Mouse (Mus musculus): Measurements from ENCODE around the gene Apol9b. TPM values are rescaled to one million over a fixed set of nuclear protein-coding genes. Genes with fewer than 3 reads are reported as not detected.
"Not testable (repeated sequence)": the region's sequence is repeated elsewhere in the genome, so short reads cannot be mapped to it uniquely, and the experiment has no call there.

Apol9b gene
- 0.16 TPM in 1 of 2 replicates, not detected in the other for polyA plus RNA-seq (2014; fragmentation: Nextera tagmentation; extraction: Ambion mirVana)

DNA sequence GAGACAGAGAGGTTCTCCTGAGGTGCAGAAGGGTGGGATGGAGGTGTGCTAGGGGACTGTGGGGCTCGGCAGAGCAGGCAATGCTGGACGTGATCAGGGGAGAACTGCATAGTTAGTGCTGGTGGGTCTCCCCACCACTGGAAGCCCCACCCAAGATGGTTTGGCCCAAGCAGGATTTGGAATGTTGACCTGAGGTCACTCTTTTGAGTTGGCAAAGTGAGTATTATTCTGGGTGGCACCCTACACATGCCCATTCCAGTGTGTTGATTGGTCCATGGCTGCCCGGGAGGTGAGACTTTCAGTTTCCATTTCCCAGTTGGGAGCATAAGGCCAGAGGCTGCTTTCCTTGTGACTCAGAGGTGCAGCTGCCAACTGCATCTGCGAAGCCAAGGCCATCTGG, at the start of gene Apol9b:
TSS of gene Apol9b (plus strand) at position 301 of the 400 bp plus-strand sequence.
- 100% methylated on average over 1 of the region's 4 CpGs for WGBS
- not testable (repeated sequence) for H3K36me3 ChIP-seq (ENCODE audit: control insufficient read depth, insufficient read depth, low read length); ATAC-seq (ENCODE audit: low read depth); H3K4me2 ChIP-seq (ENCODE audit: low read depth, low read length); H3K9me3 ChIP-seq (ENCODE audit: control insufficient read depth, low read length); H3K27me3 ChIP-seq (ENCODE audit: control insufficient read depth, insufficient read depth, low read length); H3K9ac ChIP-seq (replicated peaks; ENCODE audit: low read depth, low read length); H3K4me1 ChIP-seq (ENCODE audit: control insufficient read depth, insufficient read depth, low read length); H3K4me3 ChIP-seq (ENCODE audit: low read depth, low read length); H3K27ac ChIP-seq (ENCODE audit: low read depth, low read length)

DNA sequence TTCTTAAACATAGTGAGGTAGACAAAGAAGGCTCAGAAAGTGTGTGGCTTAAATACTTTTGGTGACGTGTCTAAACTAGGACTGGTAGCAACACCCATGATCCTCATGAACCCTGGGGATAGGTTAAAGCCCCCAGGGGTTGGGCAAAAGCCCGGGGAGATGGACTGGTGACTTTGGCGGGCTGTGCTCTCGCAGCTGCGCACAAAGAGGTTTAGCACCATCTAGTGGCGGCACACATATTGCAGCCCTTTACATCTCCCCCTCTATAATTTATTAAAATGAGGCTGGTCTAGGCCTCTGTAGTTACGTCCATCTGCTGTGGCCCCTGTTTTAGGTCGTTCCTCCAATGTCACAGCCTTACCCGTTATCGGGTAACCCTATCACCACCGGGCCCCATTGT, 44.9 kb upstream of the Apol9b start:
- WGBS = 12% methylated on average over 7 of the region's 11 CpGs
- not testable (repeated sequence) for H3K4me1 ChIP-seq (ENCODE audit: control insufficient read depth, insufficient read depth, low read length); H3K4me3 ChIP-seq (ENCODE audit: low read depth, low read length); H3K9me3 ChIP-seq (ENCODE audit: control insufficient read depth, low read length); H3K9ac ChIP-seq (replicated peaks; ENCODE audit: low read depth, low read length); H3K27me3 ChIP-seq (ENCODE audit: control insufficient read depth, insufficient read depth, low read length); ATAC-seq (ENCODE audit: low read depth); H3K4me2 ChIP-seq (ENCODE audit: low read depth, low read length); H3K27ac ChIP-seq (ENCODE audit: low read depth, low read length); H3K36me3 ChIP-seq (ENCODE audit: control insufficient read depth, insufficient read depth, low read length)

DNA sequence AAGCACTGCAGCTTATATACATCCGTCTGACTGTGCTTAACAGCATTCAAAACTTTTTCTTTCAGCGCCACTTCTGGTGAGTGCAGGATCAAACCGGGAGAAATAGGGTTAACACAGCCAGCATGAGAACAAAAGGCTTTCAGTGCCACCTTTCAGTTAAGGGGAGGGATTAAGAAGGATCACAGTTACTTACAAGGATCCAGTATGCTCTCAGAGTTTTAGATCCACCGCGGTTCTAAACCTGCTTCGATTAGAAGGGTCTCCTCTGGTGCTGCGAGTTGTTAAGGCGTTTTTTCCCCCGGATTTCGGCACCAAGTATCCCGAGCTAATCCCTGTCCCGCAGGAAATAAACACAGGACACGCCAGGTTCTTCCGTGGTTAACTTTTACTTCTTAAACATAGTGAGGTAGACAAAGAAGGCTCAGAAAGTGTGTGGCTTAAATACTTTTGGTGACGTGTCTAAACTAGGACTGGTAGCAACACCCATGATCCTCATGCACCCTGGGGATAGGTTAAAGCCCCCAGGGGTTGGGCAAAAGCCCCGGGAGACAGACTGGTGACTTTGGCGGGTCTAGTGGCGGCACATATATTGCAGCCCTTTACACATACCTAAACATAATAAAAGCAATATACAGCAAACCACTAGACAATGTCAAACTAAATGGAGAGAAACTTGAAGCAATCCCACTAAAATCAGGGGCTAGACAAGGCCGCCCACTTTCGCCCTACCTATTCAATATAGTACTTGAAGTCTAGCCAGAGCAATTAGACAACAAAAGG, 37.1 kb upstream of the Apol9b start:
- not testable (repeated sequence) for H3K27ac ChIP-seq (ENCODE audit: low read depth, low read length); H3K9me3 ChIP-seq (ENCODE audit: control insufficient read depth, low read length); H3K9ac ChIP-seq (replicated peaks; ENCODE audit: low read depth, low read length); ATAC-seq (ENCODE audit: low read depth); H3K27me3 ChIP-seq (ENCODE audit: control insufficient read depth, insufficient read depth, low read length); H3K36me3 ChIP-seq (ENCODE audit: control insufficient read depth, insufficient read depth, low read length); H3K4me1 ChIP-seq (ENCODE audit: control insufficient read depth, insufficient read depth, low read length)
- H3K4me3 ChIP-seq (ENCODE audit: low read depth, low read length) = peak overlapping the region; percentile 10; the same call in 1 of the 2 replicates
- H3K4me2 ChIP-seq (ENCODE audit: low read depth, low read length) = peak overlapping the region; percentile 39
- WGBS = 7% methylated on average over 19 of the region's 20 CpGs

DNA sequence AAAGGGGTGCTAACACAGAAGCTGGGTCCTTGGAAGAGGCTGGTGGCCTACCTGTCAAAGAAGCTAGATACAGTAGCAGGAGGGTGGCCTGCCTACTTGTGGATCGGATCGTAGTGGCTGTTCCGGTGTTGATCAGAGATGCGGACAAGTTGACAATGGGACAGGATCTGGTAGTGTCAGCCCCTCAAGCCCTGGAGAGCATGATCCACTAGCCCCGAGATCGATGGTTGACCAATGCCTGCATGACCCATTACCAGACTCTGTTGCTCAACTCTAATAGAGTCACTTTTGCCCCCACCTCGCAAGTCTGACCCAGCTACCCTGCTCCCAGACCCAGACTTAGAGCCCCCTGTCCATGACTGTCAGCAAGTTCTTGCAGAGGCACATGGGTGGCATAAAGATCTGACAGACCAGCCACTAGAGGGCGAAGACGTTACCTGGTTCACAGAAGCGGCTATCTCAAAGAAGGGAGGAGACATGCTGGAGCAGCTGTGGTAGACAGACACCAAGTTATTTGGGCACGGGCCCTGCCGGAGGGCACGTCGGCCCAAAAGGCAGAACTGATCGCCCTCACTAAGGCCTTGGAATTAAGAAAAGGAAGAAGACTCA, 34.0 kb upstream of the Apol9b start:
- H3K4me3 ChIP-seq (ENCODE audit: low read depth, low read length); H3K4me2 ChIP-seq (ENCODE audit: low read depth, low read length); H3K27ac ChIP-seq (ENCODE audit: low read depth, low read length); ATAC-seq (ENCODE audit: low read depth); H3K9me3 ChIP-seq (ENCODE audit: control insufficient read depth, low read length); H3K4me1 ChIP-seq (ENCODE audit: control insufficient read depth, insufficient read depth, low read length); H3K27me3 ChIP-seq (ENCODE audit: control insufficient read depth, insufficient read depth, low read length); H3K36me3 ChIP-seq (ENCODE audit: control insufficient read depth, insufficient read depth, low read length); H3K9ac ChIP-seq (replicated peaks; ENCODE audit: low read depth, low read length): not testable (repeated sequence)
- 51% methylated on average over 12 of the region's 15 CpGs for WGBS

DNA sequence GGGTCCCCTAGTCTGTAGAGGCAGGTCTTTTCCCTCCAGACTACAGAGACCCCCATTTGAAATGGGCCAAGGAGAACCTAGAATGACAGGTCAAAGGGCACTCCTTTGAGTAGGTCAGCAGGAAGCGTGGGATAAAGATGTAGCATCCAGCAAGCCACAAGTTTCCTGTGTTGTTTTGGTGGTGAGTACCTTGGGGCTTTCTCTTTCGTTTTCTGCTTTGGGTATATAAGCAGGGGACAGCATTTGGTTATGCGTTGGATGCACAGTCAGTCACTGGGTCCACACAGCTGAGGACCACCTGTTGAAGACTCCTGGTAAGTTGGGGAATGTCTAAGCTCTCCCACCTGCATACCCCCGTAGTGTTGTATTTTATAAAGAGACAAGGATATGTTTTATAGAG, 30.2 kb upstream of the Apol9b start, which contains the start of gene Apol7e:
TSS of gene Apol7e (plus strand) at position 202 of the 400 bp plus-strand sequence.
- whole genome bisulfite sequencing = 83% methylated on average over 4 of the region's 4 CpGs
- not testable (repeated sequence) for H3K4me1 ChIP-seq (ENCODE audit: control insufficient read depth, insufficient read depth, low read length); H3K36me3 ChIP-seq (ENCODE audit: control insufficient read depth, insufficient read depth, low read length); H3K9me3 ChIP-seq (ENCODE audit: control insufficient read depth, low read length); H3K27me3 ChIP-seq (ENCODE audit: control insufficient read depth, insufficient read depth, low read length); ATAC-seq (ENCODE audit: low read depth); H3K27ac ChIP-seq (ENCODE audit: low read depth, low read length); H3K9ac ChIP-seq (replicated peaks; ENCODE audit: low read depth, low read length); H3K4me2 ChIP-seq (ENCODE audit: low read depth, low read length); H3K4me3 ChIP-seq (ENCODE audit: low read depth, low read length)

DNA sequence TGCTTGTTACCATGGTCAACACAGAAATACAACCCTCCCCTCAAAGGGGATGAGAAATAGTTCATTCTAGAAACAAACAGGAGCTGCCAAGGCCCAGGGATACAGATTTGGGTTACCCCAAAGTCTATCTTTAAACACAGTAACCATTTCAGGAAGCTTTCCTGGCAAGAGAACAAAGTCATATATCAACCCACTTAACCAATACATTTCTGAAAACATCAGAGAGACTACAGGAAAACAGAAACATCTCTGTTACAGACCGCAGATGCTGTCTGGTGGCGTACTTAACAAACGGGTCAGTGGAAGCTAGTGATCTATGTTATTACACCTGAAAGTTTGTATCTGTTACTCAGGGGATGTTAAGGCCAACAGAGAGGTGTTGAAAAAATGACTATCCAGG, 23.5 kb upstream of the Apol9b start:
- H3K4me1 ChIP-seq (ENCODE audit: control insufficient read depth, insufficient read depth, low read length); H3K4me2 ChIP-seq (ENCODE audit: low read depth, low read length); H3K27me3 ChIP-seq (ENCODE audit: control insufficient read depth, insufficient read depth, low read length); ATAC-seq (ENCODE audit: low read depth); H3K9ac ChIP-seq (replicated peaks; ENCODE audit: low read depth, low read length); H3K4me3 ChIP-seq (ENCODE audit: low read depth, low read length); H3K36me3 ChIP-seq (ENCODE audit: control insufficient read depth, insufficient read depth, low read length); H3K9me3 ChIP-seq (ENCODE audit: control insufficient read depth, low read length); H3K27ac ChIP-seq (ENCODE audit: low read depth, low read length): not testable (repeated sequence)
- 92% methylated on average over 3 of the region's 3 CpGs for WGBS

DNA sequence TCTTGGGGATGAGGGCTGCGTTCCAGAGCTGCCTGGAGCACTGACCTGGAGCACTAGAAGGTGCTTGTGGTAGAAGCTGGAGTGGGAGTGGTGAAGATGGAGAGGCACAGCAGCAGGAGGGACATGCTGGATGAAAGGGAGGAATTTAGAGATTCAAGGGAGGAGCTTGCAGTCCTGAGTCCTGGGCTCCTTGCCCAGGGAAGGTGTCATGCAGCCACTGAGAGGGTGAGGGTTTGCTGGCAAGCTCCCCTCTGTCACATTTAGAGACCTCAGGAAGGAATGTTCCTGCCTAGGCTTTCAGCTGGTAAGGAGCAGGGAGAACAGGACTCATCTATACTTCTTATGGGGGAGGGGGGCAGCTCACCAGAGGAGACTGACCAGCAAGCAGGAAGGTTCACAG, 19.9 kb upstream of the Apol9b start:
- not testable (repeated sequence) for H3K4me3 ChIP-seq (ENCODE audit: low read depth, low read length); ATAC-seq (ENCODE audit: low read depth)
- WGBS = no CpG with 5 or more reads among the region's 1 CpGs

DNA sequence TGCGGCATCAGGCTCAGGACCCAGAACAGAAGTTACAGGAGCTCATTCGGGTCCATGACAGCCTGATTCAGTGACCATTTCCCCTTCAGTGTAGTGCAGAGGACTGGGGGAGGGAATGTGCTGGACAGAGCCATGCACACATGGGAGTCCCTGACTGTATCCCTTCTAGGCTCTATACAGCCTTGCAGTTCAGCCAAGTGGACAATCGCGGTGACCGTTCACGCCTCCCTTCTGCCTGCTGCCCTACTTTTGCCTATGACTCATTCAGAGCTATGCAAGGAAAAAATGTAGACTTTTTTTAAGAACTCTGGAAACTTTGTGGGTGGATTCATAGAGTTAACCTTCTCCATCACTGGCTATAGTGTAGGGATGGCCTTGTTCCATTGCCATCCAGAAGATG, 10.6 kb upstream of the Apol9b start:
- H3K4me3 ChIP-seq (ENCODE audit: low read depth, low read length); H3K27me3 ChIP-seq (ENCODE audit: control insufficient read depth, insufficient read depth, low read length); H3K4me1 ChIP-seq (ENCODE audit: control insufficient read depth, insufficient read depth, low read length); H3K27ac ChIP-seq (ENCODE audit: low read depth, low read length); H3K4me2 ChIP-seq (ENCODE audit: low read depth, low read length); H3K36me3 ChIP-seq (ENCODE audit: control insufficient read depth, insufficient read depth, low read length); ATAC-seq (ENCODE audit: low read depth); H3K9ac ChIP-seq (replicated peaks; ENCODE audit: low read depth, low read length); H3K9me3 ChIP-seq (ENCODE audit: control insufficient read depth, low read length): not testable (repeated sequence)
- WGBS = 80% methylated on average over 2 of the region's 6 CpGs

More for the DNA sequence above, 19.9 kb upstream of the Apol9b start:
- not testable (repeated sequence) for H3K9ac ChIP-seq (replicated peaks; ENCODE audit: low read depth, low read length); H3K36me3 ChIP-seq (ENCODE audit: control insufficient read depth, insufficient read depth, low read length); H3K27ac ChIP-seq (ENCODE audit: low read depth, low read length); H3K4me1 ChIP-seq (ENCODE audit: control insufficient read depth, insufficient read depth, low read length); H3K9me3 ChIP-seq (ENCODE audit: control insufficient read depth, low read length); H3K27me3 ChIP-seq (ENCODE audit: control insufficient read depth, insufficient read depth, low read length); H3K4me2 ChIP-seq (ENCODE audit: low read depth, low read length)

DNA sequence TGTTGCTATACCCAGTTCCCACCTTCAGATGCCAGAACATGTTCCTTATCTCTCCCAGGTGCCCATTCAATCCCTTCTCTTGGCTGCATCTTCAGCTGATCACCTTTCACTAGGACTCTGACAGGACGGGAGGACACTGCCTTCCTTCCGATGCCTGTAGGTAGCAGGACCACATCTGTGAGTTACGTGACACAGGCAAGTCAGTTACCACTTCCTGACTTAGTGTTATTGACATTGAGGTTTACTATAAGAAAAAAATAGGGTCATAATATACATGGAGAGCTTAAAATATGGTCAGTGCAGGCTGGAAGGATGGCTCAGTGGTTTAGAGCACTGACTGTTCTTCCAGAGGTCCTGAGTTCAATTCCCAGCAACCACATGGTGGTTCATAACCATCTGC, 7.3 kb upstream of the Apol9b start:
- not testable (repeated sequence) for H3K4me1 ChIP-seq (ENCODE audit: control insufficient read depth, insufficient read depth, low read length)

More for the DNA sequence above, 7.3 kb upstream of the Apol9b start:
- H3K36me3 ChIP-seq (ENCODE audit: control insufficient read depth, insufficient read depth, low read length); H3K9ac ChIP-seq (replicated peaks; ENCODE audit: low read depth, low read length); H3K27ac ChIP-seq (ENCODE audit: low read depth, low read length); H3K4me2 ChIP-seq (ENCODE audit: low read depth, low read length); H3K4me3 ChIP-seq (ENCODE audit: low read depth, low read length); H3K9me3 ChIP-seq (ENCODE audit: control insufficient read depth, low read length); ATAC-seq (ENCODE audit: low read depth); H3K27me3 ChIP-seq (ENCODE audit: control insufficient read depth, insufficient read depth, low read length): not testable (repeated sequence)
- WGBS = no CpG with 5 or more reads among the region's 3 CpGs
